Mouse (Mus musculus): ENCODE measurements around the gene Mrpl27. TPM values are rescaled to one million over a fixed set of nuclear protein-coding genes. Genes with fewer than 3 reads are reported as not detected.

Gene Mrpl27
- total and polyA plus RNA-seq, 3 experiments, result 95.2 to 139 (median 104) TPM

GRCm38 (mm10) chr11:94653663-94654436 is at the start of gene Mrpl27, which contains the start of gene Eme1 (continued):
- TF ChIP-seq ETS1 (conservative IDR thresholded peaks at IDR 0.05; ENCODE audit: low read depth, low read length), result peak; percentile 43; the same call in 1 of the 2 replicates

- H3K79me2 ChIP-seq (replicated peaks; ENCODE audit: control insufficient read depth, extremely low read depth, insufficient read depth, poor library complexity, severe bottlenecking), result no peaks in the 10 kb centered on the region
- no peak overlapping the region for H3K27ac ChIP-seq (ENCODE audit: insufficient read depth, low read depth)
- TF ChIP-seq ZNF384 (IDR thresholded peaks at IDR 0.05; ENCODE audit: low read depth, low read length), result peak; percentile 81
- no peak for TF ChIP-seq E2F4 (IDR thresholded peaks at IDR 0.05; ENCODE audit: insufficient replicate concordance, low read depth, low read length)
- TF ChIP-seq MAFK (IDR thresholded peaks at IDR 0.05; ENCODE audit: insufficient replicate concordance, low read length), result 0 out of 2 replicates have a peak, but pooled peaks have one; percentile 80
- TF ChIP-seq POLR2AphosphoS2 (IDR thresholded peaks at IDR 0.05; ENCODE audit: low read depth, low read length), result no peak
- no peak for TF ChIP-seq IRF4 (IDR thresholded peaks at IDR 0.05; ENCODE audit: low read depth, low read length)
- TF ChIP-seq JUN (IDR thresholded peaks at IDR 0.05; ENCODE audit: insufficient read depth, low read depth, low read length), result no peak
- no peak for TF ChIP-seq CHD2 (IDR thresholded peaks at IDR 0.05; ENCODE audit: low read length)
- no peak for TF ChIP-seq KAT2A (IDR thresholded peaks at IDR 0.05; ENCODE audit: insufficient replicate concordance, low read length)
- TF ChIP-seq PAX5 (IDR thresholded peaks at IDR 0.05; ENCODE audit: low read length), result no peak
- dilution Hi-C loops (cut with MboI; ENCODE audit: extremely low pct_ligation_motif_present, extremely low pct_unique_long_range_greater_than_20kb, low sequenced_read_pairs), result no loop called here
- H3K27me3 ChIP-seq (replicated peaks), result no peaks in the 10 kb centered on the region
- H3K4me1 ChIP-seq (ENCODE audit: control insufficient read depth in 1 of 2, insufficient read depth in 2 of 2), result peaks cover 2 to 16% of the 10 kb centered on the region in 2 experiments; a peak in 3 of 4 replicates
- H3K36me3 ChIP-seq (replicated peaks in 1 of 2; ENCODE audit: control insufficient read depth in 1 of 2, insufficient read depth in 1 of 2, low read length in 1 of 2), result no peaks in the 10 kb centered on the region
- H3K4me3 ChIP-seq (replicated peaks in 1 of 3; ENCODE audit: low read depth in 2 of 3, low read length in 2 of 3, poor library complexity in 1 of 3), result no peak overlapping the region
- peak overlapping the region; percentile 73 for H3K4me2 ChIP-seq (ENCODE audit: insufficient read depth, low read depth, poor library complexity, severe bottlenecking)
- no peak for DNase-seq (ENCODE audit: extremely low read depth)
- H3K9ac ChIP-seq (ENCODE audit: insufficient read depth, low read depth), result peak overlapping the region; percentile 13; the same call in 1 of the 2 replicates
- no peaks in the 10 kb centered on the region for H3K9me3 ChIP-seq (replicated peaks; ENCODE audit: low read length)
- in situ Hi-C loops (cut with MboI; ENCODE audit: low pct_ligation_motif_present, low pct_unique_long_range_greater_than_20kb, low sequenced_read_pairs), result no loop called here
These were observed 42.5 kb upstream of the Mrpl27 start for GRCm38 (mm10) chr11:94610744-94611740.

GRCm38 (mm10) chr11:94614603-94615002 is 39.0 kb upstream of the Mrpl27 start:
- Histone ChIP-seq H3K27ac (ENCODE audit: insufficient read depth, low read depth) (no peak overlapping the region), H3K79me2 (replicated peaks; ENCODE audit: control insufficient read depth, extremely low read depth, insufficient read depth, poor library complexity, severe bottlenecking) (no peaks in the 10 kb centered on the region), H3K36me3 (replicated peaks in 1 of 2; ENCODE audit: control insufficient read depth in 1 of 2, insufficient read depth in 1 of 2, low read length in 1 of 2) (no peaks in the 10 kb centered on the region), H3K4me2 (ENCODE audit: insufficient read depth, low read depth, poor library complexity, severe bottlenecking) (no peak overlapping the region), H3K9ac (ENCODE audit: insufficient read depth, low read depth) (no peak overlapping the region), H3K27me3 (replicated peaks) (no peaks in the 10 kb centered on the region), H3K4me3 (replicated peaks in 1 of 3; ENCODE audit: low read depth in 2 of 3, low read length in 2 of 3, poor library complexity in 1 of 3) (no peak overlapping the region), H3K9me3 (replicated peaks; ENCODE audit: low read length) (peaks cover 12% of the 10 kb centered on the region), H3K4me1 (ENCODE audit: control insufficient read depth in 1 of 2, insufficient read depth in 2 of 2) (peaks cover 2 to 16% of the 10 kb centered on the region in 2 experiments; a peak in 3 of 4 replicates)
- in situ Hi-C loops (cut with MboI; ENCODE audit: low pct_ligation_motif_present, low pct_unique_long_range_greater_than_20kb, low sequenced_read_pairs), result no loop called here
- no peak for DNase-seq (ENCODE audit: extremely low read depth)
- TF ChIP-seq ZMIZ1 (IDR thresholded peaks at IDR 0.05; ENCODE audit: low read depth, low read length) (no peak), TBP (conservative IDR thresholded peaks at IDR 0.05; ENCODE audit: low read depth, low read length) (no peak), POLR2AphosphoS2 (IDR thresholded peaks at IDR 0.05; ENCODE audit: low read depth, low read length) (no peak), RCOR1 (conservative IDR thresholded peaks at IDR 0.05; ENCODE audit: low read depth, low read length) (no peak), EP300 (IDR thresholded peaks at IDR 0.05; ENCODE audit: low read length) (no peak), SIN3A (IDR thresholded peaks at IDR 0.05; ENCODE audit: low read length) (no peak), E2F4 (IDR thresholded peaks at IDR 0.05; ENCODE audit: insufficient replicate concordance, low read depth, low read length) (no peak), ELF1 (IDR thresholded peaks at IDR 0.05; ENCODE audit: low read depth, low read length) (no peak), KAT2A (IDR thresholded peaks at IDR 0.05; ENCODE audit: insufficient replicate concordance, low read length) (no peak), NELFE (IDR thresholded peaks at IDR 0.05; ENCODE audit: low read depth, low read length) (no peak), ZNF384 (IDR thresholded peaks at IDR 0.05; ENCODE audit: low read depth, low read length) (no peak), CHD1 (IDR thresholded peaks at IDR 0.05; ENCODE audit: low read depth, low read length) (no peak), SMC3 (IDR thresholded peaks at IDR 0.05; ENCODE audit: low read depth, low read length) (no peak), GABPA (IDR thresholded peaks at IDR 0.05; ENCODE audit: insufficient replicate concordance, low read depth, low read length) (no peak), UBTF (IDR thresholded peaks at IDR 0.05; ENCODE audit: low read depth, low read length) (no peak)
- dilution Hi-C loops (cut with MboI; ENCODE audit: extremely low pct_ligation_motif_present, extremely low pct_unique_long_range_greater_than_20kb, low sequenced_read_pairs), result no loop called here
